Mouse (Mus musculus) small intestine, adult 2 months (tissue): ENCODE data around the gene Slc2a1.

Source experiments
- CTCF ChIP-seq: fragments of 200-500 bp; IDR thresholded peaks from 2 replicates; pipeline ENCODE4 v1.5.1; 2012; ENCODE audit warnings: low read depth, mild to moderate bottlenecking, control low read depth, inconsistent platforms, low read length, moderate library complexity, mixed read lengths; ENCODE audit not compliant: insufficient replicate concordance, insufficient read length; ENCODE audit errors: extremely low read depth
- POLR2A ChIP-seq: fragments of 200-500 bp; IDR thresholded peaks from 2 replicates; pipeline ENCODE4 v1.6.1; 2012; ENCODE audit warnings: low read depth, mild to moderate bottlenecking, control low read depth, inconsistent platforms, low read length, moderate library complexity

DNA sequence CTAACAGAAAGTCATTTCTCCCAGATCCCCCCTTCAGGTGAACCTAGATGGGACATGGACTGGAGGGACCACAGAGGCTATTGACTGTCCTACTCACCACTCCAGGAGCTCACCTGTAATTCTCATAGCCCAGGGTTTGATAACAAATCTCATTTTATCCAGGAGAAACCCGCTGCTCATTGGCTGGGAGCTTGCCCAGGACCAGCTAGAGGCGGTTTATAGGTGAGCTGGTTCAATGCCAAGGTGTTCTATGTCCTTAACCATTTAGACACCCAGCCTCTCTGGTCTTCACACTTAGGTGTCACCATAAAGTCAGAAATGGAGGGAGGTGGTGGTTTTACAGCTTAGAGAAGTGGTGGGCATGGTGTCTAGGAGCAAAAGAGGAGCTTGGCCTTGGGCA, 644 bp upstream of the Slc2a1 start:
- TF ChIP-seq POLR2A (no peak), CTCF (no peak)
